Mouse (Mus musculus) lung, embryonic 14.5 days (tissue): ENCODE results near the gene Gm20662. TPM values are rescaled to one million over a fixed set of nuclear protein-coding genes. Genes with fewer than 3 reads are reported as not detected.
A peak's percentile ranks its signal among the peaks of the same experiment; 100 is the strongest.

ENCODE experiments used
- ATAC-seq: fragments of 200-750 bp; cut with Nextera tagmentation; 2 replicates; pipeline ENCODE4 v1.8.0; 2017; ENCODE audit warnings: mild to moderate bottlenecking, moderate TSS enrichment, moderate library complexity; ENCODE audit not compliant: insufficient read depth
- DNase-seq: peaks from one replicate; pipeline ENCODE4 v3.0.0-alpha.2; 2015
- H3K27ac ChIP-seq: fragments of 300-500 bp; sonication (generic); 2 replicates; pipeline ENCODE4 v1.5.1; 2014; ENCODE audit warnings: low read depth, mild to moderate bottlenecking, moderate library complexity
- H3K27me3 ChIP-seq: fragments of 300-500 bp; sonication (generic); 2 replicates; pipeline ENCODE4 v1.6.1; 2014; ENCODE audit warnings: low read length, control low read depth; ENCODE audit not compliant: insufficient read depth
- H3K36me3 ChIP-seq: fragments of 300-500 bp; sonication (generic); 2 replicates; pipeline ENCODE4 v1.6.1; 2014; ENCODE audit warnings: control low read depth; ENCODE audit not compliant: insufficient read depth
- H3K4me1 ChIP-seq: fragments of 300-500 bp; sonication (generic); 2 replicates; pipeline ENCODE4 v1.6.1; 2014; ENCODE audit warnings: antibody characterized with exemption, control low read depth; ENCODE audit not compliant: insufficient read depth
- H3K4me2 ChIP-seq: fragments of 300-500 bp; sonication (generic); 2 replicates; pipeline ENCODE4 v1.6.1; 2014; ENCODE audit warnings: mild to moderate bottlenecking
- H3K4me3 ChIP-seq: fragments of 300-500 bp; sonication (generic); 2 replicates; pipeline ENCODE4 v1.5.1; 2014; ENCODE audit warnings: low read depth, low read length
- H3K9ac ChIP-seq: fragments of 300-500 bp; sonication (generic); 2 replicates; pipeline ENCODE4 v1.6.1; 2014
- H3K9me3 ChIP-seq: fragments of 300-500 bp; sonication (generic); 2 replicates; pipeline ENCODE4 v1.6.1; 2016; ENCODE audit warnings: low read depth, low read length, control low read depth
- CTCF ChIP-seq: IDR thresholded peaks from 2 replicates; pipeline ENCODE4 v1.5.1; 2016; ENCODE audit warnings: antibody characterized with exemption, low read depth
- WGBS: fragments of 180-500 bp; shearing (Covaris S2); extraction: QIAGEN DNeasy Blood & Tissue Kit; methylation state at CpG from one replicate; pipeline ENCODE4 v1.1.7; 2014; 5-methylcytosine and 5-hydroxymethylcytosine counted together
- polyA plus RNA-seq: library from polyadenylated mRNA; unstranded; fragments of >200 nt; fragmentation: Nextera tagmentation; extraction: Ambion mirVana; gene quantifications from 2 replicates; pipeline ENCODE4 v1.2.1, GENCODE M21; 2014

Gm20662 gene
- polyA plus RNA-seq, 1 experiment from 2014 or later, result 0.37 TPM

- no peak for TF ChIP-seq CTCF
- Histone ChIP-seq H3K9ac (peak overlapping the region; percentile 74), H3K4me1 (peaks cover 25% of the 10 kb centered on the region), H3K27ac (peak overlapping the region; percentile 100), H3K9me3 (no peaks in the 10 kb centered on the region), H3K36me3 (peaks cover 15% of the 10 kb centered on the region; the same call in 1 of the 2 replicates), H3K27me3 (no peaks in the 10 kb centered on the region), H3K4me3 (peak overlapping the region; percentile 54), H3K4me2 (peak overlapping the region; percentile 93)
- DNase-seq (peak; percentile 40), ATAC-seq (no peak)
- 31% methylated on average over 19 of the region's 19 CpGs for WGBS
Observed at GRCm38 (mm10) chr9:107984052-107984753, 11.9 kb upstream of the Gm20662 start.

GRCm38 (mm10) chr9:107984754-107985055 lies 11.4 kb upstream of the Gm20662 start:
- Histone ChIP-seq H3K4me1 (peaks cover 25% of the 10 kb centered on the region), H3K27me3 (no peaks in the 10 kb centered on the region), H3K4me2 (peak overlapping the region; percentile 93), H3K9me3 (no peaks in the 10 kb centered on the region), H3K27ac (peak overlapping the region; percentile 100), H3K4me3 (peak overlapping the region; percentile 54), H3K9ac (peak overlapping the region; percentile 74), H3K36me3 (peaks cover 15% of the 10 kb centered on the region; the same call in 1 of the 2 replicates)
- TF ChIP-seq CTCF, result no peak
- 25% methylated on average over 9 of the region's 9 CpGs for WGBS
- ATAC-seq (no peak), DNase-seq (no peak)

- DNase-seq (peak; percentile 94), ATAC-seq (peak; percentile 42)
- no peaks in the 10 kb centered on the region for H3K27me3 ChIP-seq
- no peak; the same call in 1 of the 2 replicates for TF ChIP-seq CTCF
- H3K27ac ChIP-seq, result peak within 1 kb of the TSS; percentile 100
- peak within 1 kb of the TSS; percentile 93 for H3K4me2 ChIP-seq
- H3K4me3 ChIP-seq, result peak within 1 kb of the TSS; percentile 54
- H3K9me3 ChIP-seq, result no peaks in the 10 kb centered on the region
- peak within 1 kb of the TSS; percentile 74 for H3K9ac ChIP-seq
- peaks cover 24% of the 10 kb centered on the region for H3K4me1 ChIP-seq
- whole genome bisulfite sequencing, result under 1% methylated on average over 58 of the region's 58 CpGs
- H3K36me3 ChIP-seq, result peaks cover 15% of the 10 kb centered on the region; the same call in 1 of the 2 replicates
Observed at GRCm38 (mm10) chr9:107985131-107986119, 10.7 kb upstream of the Gm20662 start, which contains the start of gene Inka1. Inka1 (minus strand) TSS chr9:107985879.

- Histone ChIP-seq H3K36me3 (peaks cover 15% of the 10 kb centered on the region; the same call in 1 of the 2 replicates), H3K27ac (peak overlapping the region; percentile 100), H3K4me2 (peak overlapping the region; percentile 93), H3K27me3 (no peaks in the 10 kb centered on the region), H3K4me1 (peaks cover 15% of the 10 kb centered on the region), H3K9ac (no peak overlapping the region), H3K9me3 (no peaks in the 10 kb centered on the region), H3K4me3 (peak overlapping the region; percentile 54)
- ATAC-seq (peak; percentile 35; the same call in 1 of the 2 replicates), DNase-seq (peak; percentile 95)
- peak; percentile 97 for TF ChIP-seq CTCF
- 5% methylated on average over 18 of the region's 18 CpGs for WGBS
Observed at GRCm38 (mm10) chr9:107986376-107986775, 9.8 kb upstream of the Gm20662 start.

GRCm38 (mm10) chr9:107987950-107988349 lies 8.2 kb upstream of the Gm20662 start:
- Histone ChIP-seq H3K27me3 (no peaks in the 10 kb centered on the region), H3K27ac (no peak overlapping the region), H3K4me1 (peaks cover 9% of the 10 kb centered on the region), H3K4me2 (no peak overlapping the region), H3K9ac (no peak overlapping the region), H3K4me3 (no peak overlapping the region), H3K36me3 (peaks cover 15% of the 10 kb centered on the region; the same call in 1 of the 2 replicates), H3K9me3 (no peaks in the 10 kb centered on the region)
- DNase-seq (no peak), ATAC-seq (no peak)
- TF ChIP-seq CTCF, result no peak
- 70% methylated on average over 3 of the region's 3 CpGs for WGBS

- 59% methylated on average over 2 of the region's 2 CpGs for WGBS
- Histone ChIP-seq H3K27ac (no peak within 1 kb of the TSS), H3K36me3 (no peaks in the 10 kb centered on the region), H3K9ac (no peak within 1 kb of the TSS), H3K4me2 (no peak within 1 kb of the TSS), H3K9me3 (no peaks in the 10 kb centered on the region), H3K27me3 (no peaks in the 10 kb centered on the region), H3K4me3 (no peak within 1 kb of the TSS), H3K4me1 (no peaks in the 10 kb centered on the region)
- no peak for ATAC-seq
- DNase-seq, result no peak
- no peak for TF ChIP-seq CTCF
Observed at GRCm38 (mm10) chr9:107992197-107992596, 4.0 kb upstream of the Gm20662 start, which contains the start of gene Cdhr4. Cdhr4 (plus strand) TSS chr9:107992497.

GRCm38 (mm10) chr9:107993013-107993412 lies 3.1 kb upstream of the Gm20662 start:
- no peak overlapping the region for H3K4me3 ChIP-seq
- H3K9ac ChIP-seq, result no peak overlapping the region
- WGBS, result 86% methylated on average over 11 of the region's 11 CpGs
- H3K9me3 ChIP-seq, result no peaks in the 10 kb centered on the region
- H3K27me3 ChIP-seq, result no peaks in the 10 kb centered on the region
- no peak for ATAC-seq
- H3K27ac ChIP-seq, result no peak overlapping the region
- no peak overlapping the region for H3K4me2 ChIP-seq
- H3K4me1 ChIP-seq, result no peaks in the 10 kb centered on the region
- DNase-seq, result no peak
- no peak for TF ChIP-seq CTCF
- no peaks in the 10 kb centered on the region for H3K36me3 ChIP-seq
